Mouse (Mus musculus) gastrocnemius, postnatal 25 days (tissue): ENCODE measurements around the gene Rad51. TPM values are rescaled to one million over a fixed set of nuclear protein-coding genes. Genes with fewer than 3 reads are reported as not detected.

ENCODE experiments used
- DNase-seq: peaks from one replicate; pipeline ENCODE4 v3.0.0; 2022
- long read RNA-seq, 2 experiments: library from polyadenylated mRNA; stranded (forward); transcript quantifications; one replicate each; pipeline ENCODE4 v2.0.0; 2021
- total RNA-seq, 2 experiments: library from RNA; stranded (reverse); gene quantifications; 1 replicate in 1 of 2; 2 replicates in 1 of 2; pipeline ENCODE4 v1.2.3; 2021

Rad51 gene
- total RNA-seq, result 1 to 10 TPM in 1 of 2 experiments, under 1 TPM in 1; 0.78 to 1.2 TPM
- long read RNA-seq, experiment 1, partial matches to known transcripts, result 0 of 3 reads
- long read RNA-seq, experiment 1, other reads (novel, unspliced or antisense), result 3 of 3 reads
- long read RNA-seq, experiment 2, result 0 reads

GRCm38 (mm10) chr2:119112438-119113112, at the start of gene Rad51:
Rad51 (plus strand) TSS chr2:119112793.
- DNase-seq, result peak; percentile 78

- no peak for DNase-seq
Measured at GRCm38 (mm10) chr2:119072397-119072796, 40.2 kb upstream of the Rad51 start.

- no peak for DNase-seq
Measured at GRCm38 (mm10) chr2:119086156-119086555, 26.4 kb upstream of the Rad51 start.

GRCm38 (mm10) chr2:119101552-119101951, 11.0 kb upstream of the Rad51 start:
- no peak for DNase-seq

GRCm38 (mm10) chr2:119106583-119106982, 6.0 kb upstream of the Rad51 start:
- no peak for DNase-seq

GRCm38 (mm10) chr2:119108554-119108953, 4.0 kb upstream of the Rad51 start:
- DNase-seq, result no peak

GRCm38 (mm10) chr2:119111060-119111459, 1.5 kb upstream of the Rad51 start:
- DNase-seq, result no peak

GRCm38 (mm10) chr2:119113121-119113925, 730 bp downstream of the Rad51 start:
- DNase-seq, result no peak

- DNase-seq, result no peak
Measured at GRCm38 (mm10) chr2:119136346-119136898, 23.8 kb downstream of the Rad51 start.

GRCm38 (mm10) chr2:119145199-119145598, 32.6 kb downstream of the Rad51 start:
- DNase-seq, result no peak

- no peak for DNase-seq
Measured at GRCm38 (mm10) chr2:119146435-119146834, 33.8 kb downstream of the Rad51 start.

- DNase-seq, result no peak
Measured at GRCm38 (mm10) chr2:119147160-119147678, 34.6 kb downstream of the Rad51 start.

GRCm38 (mm10) chr2:119147775-119148174, 35.2 kb downstream of the Rad51 start:
- DNase-seq, result no peak

GRCm38 (mm10) chr2:119152255-119152654, 39.7 kb downstream of the Rad51 start:
- no peak for DNase-seq

GRCm38 (mm10) chr2:119154683-119155082, 42.1 kb downstream of the Rad51 start:
- no peak for DNase-seq

GRCm38 (mm10) chr2:119155388-119155787, 42.8 kb downstream of the Rad51 start:
- no peak for DNase-seq

GRCm38 (mm10) chr2:119156081-119156680, 43.6 kb downstream of the Rad51 start:
- no peak for DNase-seq

GRCm38 (mm10) chr2:119156681-119157572, 44.3 kb downstream of the Rad51 start, which contains the start of gene Rmdn3:
Rmdn3 (minus strand) TSS chr2:119157034.
- DNase-seq, result peak; percentile 84

- no peak for DNase-seq
Measured at GRCm38 (mm10) chr2:119157836-119158235, 45.2 kb downstream of the Rad51 start.

GRCm38 (mm10) chr2:119161247-119161646, 48.7 kb downstream of the Rad51 start:
- no peak for DNase-seq

GRCm38 (mm10) chr2:119163135-119163534, 50.5 kb downstream of the Rad51 start:
- DNase-seq, result no peak
